Comparison of ENCODE assay signal across 9 mouse cellular contexts in the genomic region with DNA sequence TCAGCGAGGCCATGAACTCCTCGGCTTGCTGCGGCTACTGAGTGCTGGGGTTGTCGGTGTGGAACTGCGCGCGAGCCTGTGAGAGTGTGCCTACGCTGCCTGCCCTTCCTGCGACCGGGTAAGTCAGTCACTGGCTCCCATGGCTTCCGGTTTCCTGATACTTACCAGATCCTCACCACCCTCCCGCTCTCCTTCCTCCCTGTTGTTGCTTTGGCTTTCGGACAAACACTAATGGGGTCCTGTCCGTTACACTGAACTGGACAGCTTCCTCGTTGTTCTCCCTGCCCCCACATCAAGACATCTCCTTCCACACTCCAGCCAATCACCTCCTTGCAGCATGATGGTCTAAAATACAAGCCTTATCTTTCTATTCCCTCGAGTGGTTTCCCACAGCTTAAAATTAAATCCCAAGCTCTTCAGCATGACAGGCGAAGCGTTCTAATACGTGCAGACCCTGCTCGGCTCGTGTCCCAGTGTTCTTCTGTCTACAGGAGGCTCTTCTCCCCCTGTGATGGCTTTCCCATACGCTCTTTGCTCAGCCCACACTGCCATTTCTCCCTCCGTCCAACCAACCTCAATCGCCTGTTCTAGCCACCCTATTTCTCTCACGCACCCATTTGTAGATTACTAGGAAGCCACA. TPM values are rescaled to one million over a fixed set of nuclear protein-coding genes. Genes with fewer than 3 reads are reported as not detected.
DNase-seq lines count a peak whose midpoint lies in the region; ATAC-seq and TF ChIP-seq lines count a peak whose summit lies in the region.
"Had no signal": no experiment of that assay in that cellular context is flagged by ENCODE, and none has a peak within 500 bp of the region (broad histone marks: within the 10 kb centered on the region; RNA-seq: fewer than 3 reads in every experiment).

No protein-coding gene starts in this region.

- no peak for TF ChIP-seq EP300 in lung, postnatal 0 days (IDR thresholded peaks at IDR 0.05)

- no peaks in the 10 kb centered on the region for H3K27me3 ChIP-seq in lung, postnatal 0 days (replicated peaks; ENCODE audit: insufficient read depth, low read length)
- H3K27me3 ChIP-seq in heart, embryonic 11.5 days (ENCODE audit: control insufficient read depth, insufficient read depth, low read length), result no peaks in the 10 kb centered on the region
- H3K27me3 ChIP-seq in small intestine, adult 2 months (ENCODE audit: control insufficient read depth, insufficient read depth, low read length), result no peaks in the 10 kb centered on the region
- H3K27me3 ChIP-seq in cerebellum, adult 2 months (ENCODE audit: control insufficient read depth, insufficient read depth, low read length), result no peaks in the 10 kb centered on the region

- 59% methylated on average over 25 of the region's 25 CpGs for WGBS in lung, postnatal 0 days
- WGBS in heart, embryonic 11.5 days (ENCODE audit: insufficient replicate concordance), result 50% methylated on average over 25 of the region's 25 CpGs
- 69% methylated on average over 25 of the region's 25 CpGs for WGBS in small intestine, adult 2 months
- WGBS in cerebellum, adult 2 months, result 79% methylated on average over 25 of the region's 25 CpGs

- no peak overlapping the region for H3K9ac ChIP-seq in lung, postnatal 0 days (replicated peaks; ENCODE audit: low read depth)
- no peak overlapping the region for H3K9ac ChIP-seq in heart, embryonic 11.5 days (ENCODE audit: low read depth, low read length)
- H3K9ac ChIP-seq: limb, embryonic 13.5 days had no signal

- peak overlapping the region; percentile 22; the same call in 1 of the 2 replicates for H3K4me2 ChIP-seq in lung, postnatal 0 days (replicated peaks; ENCODE audit: low read depth, low read length)
- H3K4me2 ChIP-seq in heart, embryonic 11.5 days, result peak overlapping the region; percentile 46
- H3K4me2 ChIP-seq: limb, embryonic 13.5 days had no signal

- H3K27ac ChIP-seq in lung, postnatal 0 days (ENCODE audit: low read length), result no peak overlapping the region
- H3K27ac ChIP-seq in heart, embryonic 11.5 days (ENCODE audit: low read depth, low read length), result peak overlapping the region; percentile 31
- no peak overlapping the region for H3K27ac ChIP-seq in small intestine, adult 2 months (ENCODE audit: insufficient read depth, low read depth, low read length)
- H3K27ac ChIP-seq in cerebellum, adult 2 months (ENCODE audit: insufficient read depth, low read length), result no peak overlapping the region
- H3K27ac ChIP-seq: limb, embryonic 13.5 days had no signal

- TF ChIP-seq CTCF in lung, postnatal 0 days (IDR thresholded peaks at IDR 0.05), result no peak
- TF ChIP-seq CTCF in small intestine, adult 2 months (IDR thresholded peaks at IDR 0.05; ENCODE audit: extremely low read depth, insufficient read length, insufficient replicate concordance, low read depth, low read length), result no peak
- no peak for TF ChIP-seq CTCF in cerebellum, adult 2 months (IDR thresholded peaks at IDR 0.05; ENCODE audit: borderline replicate concordance, insufficient read depth, low read depth, low read length)

- H3K9me3 ChIP-seq in lung, postnatal 0 days (ENCODE audit: low read length), result no peaks in the 10 kb centered on the region
- no peaks in the 10 kb centered on the region for H3K9me3 ChIP-seq in heart, embryonic 11.5 days (replicated peaks; ENCODE audit: control insufficient read depth, low read length)
- H3K9me3 ChIP-seq: limb, embryonic 13.5 days had no signal

- H3K4me3 ChIP-seq in lung, postnatal 0 days (ENCODE audit: low read depth, low read length), result no peak overlapping the region
- H3K4me3 ChIP-seq in heart, embryonic 11.5 days (ENCODE audit: low read depth, low read length), result no peak overlapping the region
- 0 out of 2 replicates have a peak overlapping the region, but pooled peaks have one; percentile 1 for H3K4me3 ChIP-seq in small intestine, adult 2 months (ENCODE audit: low read depth, low read length)
- no peak overlapping the region for H3K4me3 ChIP-seq in cerebellum, adult 2 months (replicated peaks; ENCODE audit: insufficient read depth, low read depth, low read length)
- H3K4me3 ChIP-seq: limb, embryonic 13.5 days had no signal

- no peak for DNase-seq in lung, postnatal 0 days (ENCODE audit: low spot score)
- no peak for DNase-seq in lung, postnatal 14 days
- peak; percentile 34 for DNase-seq in kidney, postnatal 10 days
- no peak for DNase-seq in cerebellum, adult 2 months
- no peak for DNase-seq in left cerebral cortex, adult 11 months (ENCODE audit: low spot score)
- no peak for DNase-seq in natural killer cell, adult 2 months (ENCODE audit: low spot score in 2 of 2)

- H3K36me3 ChIP-seq in lung, postnatal 0 days (ENCODE audit: insufficient read depth, low read length), result no peaks in the 10 kb centered on the region
- no peaks in the 10 kb centered on the region for H3K36me3 ChIP-seq in heart, embryonic 11.5 days (ENCODE audit: control insufficient read depth, insufficient read depth, low read length)
- no peaks in the 10 kb centered on the region for H3K36me3 ChIP-seq in small intestine, adult 2 months (ENCODE audit: control insufficient read depth, insufficient read depth, low read length)
- H3K36me3 ChIP-seq: limb, embryonic 13.5 days had no signal

- H3K4me1 ChIP-seq in lung, postnatal 0 days (ENCODE audit: insufficient read depth, low read depth, low read length), result no peaks in the 10 kb centered on the region
- H3K4me1 ChIP-seq in heart, embryonic 11.5 days (ENCODE audit: control insufficient read depth, insufficient read depth, low read length), result no peaks in the 10 kb centered on the region
- H3K4me1 ChIP-seq in small intestine, adult 2 months (ENCODE audit: control insufficient read depth, insufficient read depth, insufficient read length, low read length), result no peaks in the 10 kb centered on the region; the same call in 1 of the 2 replicates
- no peaks in the 10 kb centered on the region for H3K4me1 ChIP-seq in cerebellum, adult 2 months (ENCODE audit: control insufficient read depth, insufficient read depth, low read length)

- ATAC-seq in lung, postnatal 0 days, result no peak
- peak; percentile 68 for ATAC-seq in heart, embryonic 11.5 days (replicated peaks; ENCODE audit: insufficient number of reproducible peaks, low FRiP score, low TSS enrichment)

- no peak for TF ChIP-seq POLR2A in small intestine, adult 2 months (IDR thresholded peaks at IDR 0.05; ENCODE audit: low read depth, low read length)
- no peak for TF ChIP-seq POLR2A in cerebellum, adult 2 months (IDR thresholded peaks at IDR 0.05; ENCODE audit: borderline replicate concordance, insufficient read depth, low read length)

RNA-seq across cellular contexts. Expression of a gene that starts 30.5 kb away (rescaled TPM):
- polyA plus RNA-seq in lung, postnatal 0 days (2015; fragmentation: Nextera tagmentation; extraction: Ambion mirVana), result 68.5 and 74.9 TPM in 2 replicates
- 148 and 160 TPM in 2 replicates for polyA plus RNA-seq in heart, embryonic 11.5 days (2014; fragmentation: Nextera tagmentation; extraction: Ambion mirVana)
- polyA plus RNA-seq in small intestine, adult 2 months (2012; rRNA removed), result 18.0 and 33.9 TPM in 2 replicates
- polyA plus RNA-seq in cerebellum, adult 2 months (2012; rRNA removed), result 79.7 and 80.7 TPM in 2 replicates

RNA-seq across cellular contexts. Expression of a gene that starts 49.7 kb away (rescaled TPM):
- 24.4 and 27.8 TPM in 2 replicates for polyA plus RNA-seq in lung, postnatal 0 days (2015; fragmentation: Nextera tagmentation; extraction: Ambion mirVana)
- polyA plus RNA-seq in heart, embryonic 11.5 days (2014; fragmentation: Nextera tagmentation; extraction: Ambion mirVana), result 18.7 TPM in 2 replicates
- 21.9 and 66.0 TPM in 2 replicates for polyA plus RNA-seq in small intestine, adult 2 months (2012; rRNA removed)
- polyA plus RNA-seq in cerebellum, adult 2 months (2012; rRNA removed), result 50.4 and 59.4 TPM in 2 replicates

RNA-seq across cellular contexts. Expression of a gene that starts 49.9 kb away (rescaled TPM):
- polyA plus RNA-seq in lung, postnatal 0 days (2015; fragmentation: Nextera tagmentation; extraction: Ambion mirVana), result 29.4 and 30.7 TPM in 2 replicates
- polyA plus RNA-seq in heart, embryonic 11.5 days (2014; fragmentation: Nextera tagmentation; extraction: Ambion mirVana), result 62.5 and 68.5 TPM in 2 replicates
- 11.8 and 23.9 TPM in 2 replicates for polyA plus RNA-seq in small intestine, adult 2 months (2012; rRNA removed)
- polyA plus RNA-seq in cerebellum, adult 2 months (2012; rRNA removed), result 3.1 and 3.6 TPM in 2 replicates
